Mouse (Mus musculus) lung, embryonic 15.5 days (tissue): Measurements from ENCODE around the gene Cnbd2. TPM values are rescaled to one million over a fixed set of nuclear protein-coding genes. Genes with fewer than 3 reads are reported as not detected.

Experiments
- ATAC-seq: fragments of 200-750 bp; cut with Nextera tagmentation; 2 replicates; pipeline ENCODE4 v1.8.0; 2017; ENCODE audit warnings: moderate number of reproducible peaks, borderline replicate concordance; ENCODE audit not compliant: low FRiP score, low TSS enrichment; ENCODE audit errors: extremely low read depth
- H3K27ac ChIP-seq: fragments of 300-500 bp; sonication (generic); 2 replicates; pipeline ENCODE4 v1.5.1; 2015; ENCODE audit warnings: moderate library complexity, mild to moderate bottlenecking, inconsistent platforms
- H3K27me3 ChIP-seq: fragments of 300-500 bp; sonication (generic); 2 replicates; pipeline ENCODE4 v1.6.1; 2015; ENCODE audit warnings: inconsistent platforms
- H3K36me3 ChIP-seq: fragments of 300-500 bp; sonication (generic); 2 replicates; pipeline ENCODE4 v1.6.1; 2015; ENCODE audit warnings: inconsistent platforms
- H3K4me1 ChIP-seq: fragments of 300-500 bp; sonication (generic); 2 replicates; pipeline ENCODE4 v1.6.1; 2015; ENCODE audit warnings: inconsistent platforms
- H3K4me2 ChIP-seq: fragments of 300-500 bp; sonication (generic); 2 replicates; pipeline ENCODE4 v1.6.1; 2015; ENCODE audit warnings: inconsistent platforms, mild to moderate bottlenecking, moderate library complexity
- H3K4me3 ChIP-seq: fragments of 300-500 bp; sonication (generic); 2 replicates; pipeline ENCODE4 v1.5.1; 2015; ENCODE audit warnings: mild to moderate bottlenecking, inconsistent platforms
- H3K9ac ChIP-seq: fragments of 300-500 bp; sonication (generic); 2 replicates; pipeline ENCODE4 v1.6.1; 2015; ENCODE audit warnings: inconsistent platforms
- H3K9me3 ChIP-seq: fragments of 300-500 bp; sonication (generic); 2 replicates; pipeline ENCODE4 v1.6.1; 2016; ENCODE audit warnings: inconsistent platforms
- WGBS: fragments of 180-500 bp; shearing (Covaris S2); methylation state at CpG from one replicate; pipeline ENCODE4 v1.1.7; 2015; 5-methylcytosine and 5-hydroxymethylcytosine counted together
- microRNA-seq: library from miRNA; unstranded; fragments of <30 nt; microRNA quantifications from one replicate; pipeline ENCODE4, GENCODE M21; 2016
- polyA plus RNA-seq: library from polyadenylated mRNA; unstranded; fragments of >200 nt; fragmentation: Nextera tagmentation; extraction: Ambion mirVana; gene quantifications from 2 replicates; pipeline ENCODE4 v1.2.1, GENCODE M21; 2015

Gene Cnbd2
- polyA plus RNA-seq, 1 experiment from 2014 or later: 4.0 TPM

GRCm38 (mm10) chr2:156417194-156417593, 105.1 kb downstream of the Cnbd2 start:
- Histone ChIP-seq H3K4me2 (no peak overlapping the region), H3K9me3 (no peaks in the 10 kb centered on the region), H3K4me1 (peaks cover 19% of the 10 kb centered on the region), H3K36me3 (no peaks in the 10 kb centered on the region), H3K27ac (no peak overlapping the region), H3K27me3 (peaks cover 34% of the 10 kb centered on the region), H3K4me3 (no peak overlapping the region), H3K9ac (no peak overlapping the region)
- ATAC-seq: no peak
- 42% methylated on average over 1 of the region's 1 CpGs for WGBS

- Histone ChIP-seq H3K9me3 (no peaks in the 10 kb centered on the region), H3K4me1 (peaks cover 25% of the 10 kb centered on the region), H3K9ac (no peak overlapping the region), H3K4me3 (no peak overlapping the region), H3K27me3 (peaks cover 46% of the 10 kb centered on the region), H3K4me2 (no peak overlapping the region), H3K36me3 (no peaks in the 10 kb centered on the region), H3K27ac (no peak overlapping the region)
- no peak for ATAC-seq
- 69% methylated on average over 5 of the region's 5 CpGs for WGBS
These were observed 106.4 kb downstream of the Cnbd2 start for GRCm38 (mm10) chr2:156418467-156418866.

- 0 out of 2 replicates have a peak overlapping the region, but pooled peaks have one; percentile 13 for H3K27ac ChIP-seq
- peak overlapping the region; percentile 59 for H3K4me3 ChIP-seq
- WGBS: 20% methylated on average over 14 of the region's 14 CpGs
- 0 out of 2 replicates have a peak, but pooled peaks have one; percentile 15 for ATAC-seq
- no peaks in the 10 kb centered on the region for H3K9me3 ChIP-seq
- H3K4me2 ChIP-seq: peak overlapping the region; percentile 94
- peaks cover 55% of the 10 kb centered on the region for H3K27me3 ChIP-seq
- peak overlapping the region; percentile 63 for H3K9ac ChIP-seq
- H3K36me3 ChIP-seq: no peaks in the 10 kb centered on the region
- H3K4me1 ChIP-seq: peaks cover 28% of the 10 kb centered on the region
These were observed 108.2 kb downstream of the Cnbd2 start for GRCm38 (mm10) chr2:156420327-156420693.

- under 1% methylated on average over 73 of the region's 76 CpGs for WGBS
These were observed 108.7 kb downstream of the Cnbd2 start, which contains the start of gene Epb41l1 for GRCm38 (mm10) chr2:156420694-156421380. Gene Epb41l1, plus strand, starts transcription at chr2:156420909.

GRCm38 (mm10) chr2:156421381-156422110, 109.4 kb downstream of the Cnbd2 start:
- H3K36me3 ChIP-seq: no peaks in the 10 kb centered on the region
- peak; percentile 71; the same call in 1 of the 2 replicates for ATAC-seq
- WGBS: under 1% methylated on average over 36 of the region's 36 CpGs

More at GRCm38 (mm10) chr2:156420694-156421380, 108.7 kb downstream of the Cnbd2 start, which contains the start of gene Epb41l1:
- Histone ChIP-seq H3K9ac (peak within 1 kb of the TSS; percentile 63), H3K27ac (peak within 1 kb of the TSS; percentile 13; the same call in 1 of the 2 replicates), H3K4me2 (peak within 1 kb of the TSS; percentile 94), H3K9me3 (no peaks in the 10 kb centered on the region), H3K27me3 (peaks cover 55% of the 10 kb centered on the region), H3K4me3 (peak within 1 kb of the TSS; percentile 59), H3K4me1 (peaks cover 30% of the 10 kb centered on the region), H3K36me3 (no peaks in the 10 kb centered on the region)
- ATAC-seq: peak; percentile 58; the same call in 1 of the 2 replicates

GRCm38 (mm10) chr2:156422631-156423030, 110.5 kb downstream of the Cnbd2 start:
- 3% methylated on average over 8 of the region's 8 CpGs for WGBS
- H3K4me3 ChIP-seq: peak overlapping the region; percentile 12; the same call in 1 of the 2 replicates
- no peaks in the 10 kb centered on the region for H3K36me3 ChIP-seq
- no peaks in the 10 kb centered on the region for H3K9me3 ChIP-seq
- H3K4me1 ChIP-seq: peaks cover 30% of the 10 kb centered on the region
- H3K27ac ChIP-seq: peak overlapping the region; percentile 24; the same call in 1 of the 2 replicates
- no peak for ATAC-seq
- H3K9ac ChIP-seq: no peak overlapping the region
- H3K4me2 ChIP-seq: peak overlapping the region; percentile 94
- H3K27me3 ChIP-seq: peaks cover 55% of the 10 kb centered on the region

More at GRCm38 (mm10) chr2:156421381-156422110, 109.4 kb downstream of the Cnbd2 start:
- Histone ChIP-seq H3K27me3 (peaks cover 55% of the 10 kb centered on the region), H3K4me1 (peaks cover 30% of the 10 kb centered on the region), H3K9me3 (no peaks in the 10 kb centered on the region), H3K4me2 (peak overlapping the region; percentile 94), H3K27ac (peak overlapping the region; percentile 13; the same call in 1 of the 2 replicates), H3K4me3 (peak overlapping the region; percentile 59), H3K9ac (peak overlapping the region; percentile 63)

GRCm38 (mm10) chr2:156423672-156424071, 111.6 kb downstream of the Cnbd2 start:
- Histone ChIP-seq H3K4me2 (no peak overlapping the region), H3K9ac (no peak overlapping the region), H3K36me3 (no peaks in the 10 kb centered on the region), H3K4me3 (no peak overlapping the region), H3K9me3 (no peaks in the 10 kb centered on the region), H3K27ac (no peak overlapping the region), H3K4me1 (peaks cover 30% of the 10 kb centered on the region), H3K27me3 (peaks cover 55% of the 10 kb centered on the region)
- 66% methylated on average over 4 of the region's 4 CpGs for WGBS
- no peak for ATAC-seq

Small RNA genes lying within 50 kb of the gene (microRNA-seq; reads per million reads assigned to microRNA genes)
- gene Gm22758: not detected
- gene Gm22759: not detected

Other genes with a start within 250 kb of the Cnbd2 start
- 3.6 and 3.7 TPM in 2 replicates for gene Spag4, start 247.1 kb upstream of the Cnbd2 start, polyA plus RNA-seq
- gene Cpne1, start 200.3 kb upstream of the Cnbd2 start, polyA plus RNA-seq: 75.2 and 76.2 TPM in 2 replicates
- gene Rbm12, start 200.3 kb upstream of the Cnbd2 start, polyA plus RNA-seq: 25.5 and 27.2 TPM in 2 replicates
- gene Gm28036, start 185.2 kb upstream of the Cnbd2 start, polyA plus RNA-seq: 15.7 and 21.0 TPM in 2 replicates
- gene Romo1, start 168.3 kb upstream of the Cnbd2 start, polyA plus RNA-seq: 340 and 373 TPM in 2 replicates
- 42.5 TPM in 2 replicates for gene Nfs1, start 168.1 kb upstream of the Cnbd2 start, polyA plus RNA-seq
- gene Rbm39, start 132.1 kb upstream of the Cnbd2 start, polyA plus RNA-seq: 559 and 568 TPM in 2 replicates
- gene Phf20, start 115.8 kb upstream of the Cnbd2 start, polyA plus RNA-seq: 62.2 and 67.7 TPM in 2 replicates
- gene Scand1, start 405 bp downstream of the Cnbd2 start, polyA plus RNA-seq: 64.7 and 68.5 TPM in 2 replicates
- 1.6 and 2.8 TPM in 2 replicates for gene Epb41l1, start 108.6 kb downstream of the Cnbd2 start, polyA plus RNA-seq
- 32.3 and 33.4 TPM in 2 replicates for gene Aar2, start 235.3 kb downstream of the Cnbd2 start, polyA plus RNA-seq